Comparison of ENCODE assay signal across 8 mouse cellular contexts in genomic region chr9:65909837-65910236, GRCm38 (mm10). TPM values are rescaled to one million over a fixed set of nuclear protein-coding genes. Genes with fewer than 3 reads are reported as not detected.
DNase-seq lines count a peak whose midpoint lies in the region; ATAC-seq and TF ChIP-seq lines count a peak whose summit lies in the region.

No protein-coding gene starts in this region.

- H3K4me2 ChIP-seq in heart, embryonic 14.5 days (ENCODE audit: low read length): peak overlapping the region; percentile 91
- H3K4me2 ChIP-seq in forebrain, postnatal 0 days (ENCODE audit: low read depth): peak overlapping the region; percentile 82
- H3K4me2 ChIP-seq in liver, postnatal 0 days (ENCODE audit: low read depth, low read length): peak overlapping the region; percentile 97

- no peak for TF ChIP-seq CTCF in forebrain, postnatal 0 days (IDR thresholded peaks at IDR 0.05; ENCODE audit: low read depth)
- no peak for TF ChIP-seq CTCF in liver, postnatal 0 days (IDR thresholded peaks at IDR 0.05; ENCODE audit: low read depth)

- intact Hi-C loops in left cerebral cortex, postnatal 14 days (cut with DNase I): loop anchor here (2.0 kb wide), 1 partner anchor 95 kb away; no protein-coding TSS in a partner anchor

- no peak for ATAC-seq in heart, embryonic 14.5 days (ENCODE audit: insufficient number of reproducible peaks, insufficient read depth, low FRiP score, low read depth)
- ATAC-seq in forebrain, postnatal 0 days: no peak
- ATAC-seq in liver, postnatal 0 days: no peak

- H3K4me3 ChIP-seq in heart, embryonic 14.5 days (ENCODE audit: control insufficient read depth in 1 of 2, insufficient read depth in 1 of 2, low read depth in 1 of 2, low read length in 2 of 2): peak overlapping the region; percentile 76 to 89
- H3K4me3 ChIP-seq in ES-E14 (ENCODE audit: insufficient read depth in 1 of 2, low read depth in 1 of 2, low read length in 2 of 2, poor library complexity in 1 of 2, severe bottlenecking in 1 of 2): peak overlapping the region; percentile 61 to 91
- H3K4me3 ChIP-seq in forebrain, postnatal 0 days (ENCODE audit: low read depth, low read length): peak overlapping the region; percentile 83
- peak overlapping the region; percentile 78 for H3K4me3 ChIP-seq in liver, postnatal 0 days (ENCODE audit: low read depth, low read length)

- no peak for DNase-seq in heart, adult 9 months (ENCODE audit: low spot score in 2 of 2)
- DNase-seq in ES-E14 (ENCODE audit: low read depth, low spot score): no peak
- no peak for DNase-seq in forebrain, postnatal 0 days
- no peak for DNase-seq in liver, postnatal 0 days
- DNase-seq in layer of hippocampus, adult 8-10 months (ENCODE audit: low spot score in 2 of 2): no peak
- no peak for DNase-seq in left cerebral cortex, postnatal 14 days (ENCODE audit: low spot score in 2 of 2)
- DNase-seq in cerebellum, adult 18-20 months: no peak

- 7% methylated on average over 4 of the region's 4 CpGs for WGBS in heart, embryonic 14.5 days
- 5% methylated on average over 4 of the region's 4 CpGs for WGBS in forebrain, postnatal 0 days
- 4% methylated on average over 4 of the region's 4 CpGs for WGBS in liver, postnatal 0 days (ENCODE audit: insufficient replicate concordance)

- TF ChIP-seq EP300 in liver, postnatal 0 days (IDR thresholded peaks at IDR 0.05; ENCODE audit: low read depth): no peak

- peaks cover 0 to 16% of the 10 kb centered on the region in 2 experiments; a peak in 1 of 4 replicates for H3K4me1 ChIP-seq in heart, embryonic 14.5 days (ENCODE audit: control insufficient read depth in 2 of 2, insufficient read depth in 2 of 2, low read length in 2 of 2)
- no peaks in the 10 kb centered on the region for H3K4me1 ChIP-seq in ES-E14 (ENCODE audit: control insufficient read depth in 2 of 2, insufficient read depth in 2 of 2, low read length in 2 of 2, poor library complexity in 1 of 2)
- no peaks in the 10 kb centered on the region; the same call in 1 of the 2 replicates for H3K4me1 ChIP-seq in forebrain, postnatal 0 days (ENCODE audit: insufficient read depth)
- H3K4me1 ChIP-seq in liver, postnatal 0 days (ENCODE audit: insufficient read depth): peaks cover 12% of the 10 kb centered on the region

- H3K9ac ChIP-seq in heart, embryonic 14.5 days (ENCODE audit: low read length): peak overlapping the region; percentile 84
- H3K9ac ChIP-seq in ES-E14 (ENCODE audit: insufficient read depth, low read depth, low read length, poor library complexity, severe bottlenecking): peak overlapping the region; percentile 88
- H3K9ac ChIP-seq in forebrain, postnatal 0 days: peak overlapping the region; percentile 77
- H3K9ac ChIP-seq in liver, postnatal 0 days (replicated peaks): peak overlapping the region; percentile 74

- H3K9me3 ChIP-seq in heart, embryonic 14.5 days (ENCODE audit: control insufficient read depth, low read length): no peaks in the 10 kb centered on the region
- H3K9me3 ChIP-seq in ES-E14 (ENCODE audit: control insufficient read depth, insufficient read depth, low read depth, low read length): no peaks in the 10 kb centered on the region
- no peaks in the 10 kb centered on the region for H3K9me3 ChIP-seq in forebrain, postnatal 0 days (ENCODE audit: low read length)
- H3K9me3 ChIP-seq in liver, postnatal 0 days (ENCODE audit: low read length): no peaks in the 10 kb centered on the region

- H3K36me3 ChIP-seq in heart, embryonic 14.5 days (ENCODE audit: control insufficient read depth, insufficient read depth, low read length): peaks cover 7% of the 10 kb centered on the region; the same call in 1 of the 2 replicates
- H3K36me3 ChIP-seq in ES-E14 (ENCODE audit: control insufficient read depth, insufficient read depth, low read length, poor library complexity, severe bottlenecking): no peaks in the 10 kb centered on the region
- no peaks in the 10 kb centered on the region for H3K36me3 ChIP-seq in forebrain, postnatal 0 days (ENCODE audit: insufficient read depth)
- peaks cover 5% of the 10 kb centered on the region; the same call in 1 of the 2 replicates for H3K36me3 ChIP-seq in liver, postnatal 0 days (replicated peaks; ENCODE audit: insufficient read depth, low read length)

- peak overlapping the region; percentile 75 to 89; a peak in 3 of 4 replicates for H3K27ac ChIP-seq in heart, embryonic 14.5 days (replicated peaks in 1 of 2; ENCODE audit: control insufficient read depth in 1 of 2, insufficient read depth in 1 of 2, low read depth in 2 of 2, low read length in 2 of 2)
- peak overlapping the region; percentile 64 for H3K27ac ChIP-seq in ES-E14 (ENCODE audit: insufficient read depth, low read depth, low read length, poor library complexity, severe bottlenecking)
- peak overlapping the region; percentile 84; the same call in 1 of the 2 replicates for H3K27ac ChIP-seq in forebrain, postnatal 0 days (ENCODE audit: low read depth, low read length)
- peak overlapping the region; percentile 76 for H3K27ac ChIP-seq in liver, postnatal 0 days (ENCODE audit: low read depth)

- no peaks in the 10 kb centered on the region for H3K27me3 ChIP-seq in heart, embryonic 14.5 days (ENCODE audit: control insufficient read depth, insufficient read depth, low read length)
- no peaks in the 10 kb centered on the region for H3K27me3 ChIP-seq in forebrain, postnatal 0 days (ENCODE audit: insufficient read depth, low read length)
- no peaks in the 10 kb centered on the region for H3K27me3 ChIP-seq in liver, postnatal 0 days (ENCODE audit: insufficient read depth, low read length)

- in situ Hi-C loops in ES-E14 (cut with MboI; ENCODE audit: low sequenced_read_pairs in 2 of 2, unreplicated experiment in 2 of 2): no loop called here

TF ChIP-seq in ES-E14, 5 proteins besides CTCF, POLR2A, EP300 and RAD21:
- TF ChIP-seq ZC3H11A (IDR thresholded peaks at IDR 0.05; ENCODE audit: borderline replicate concordance, low read depth, low read length): no peak
- TF ChIP-seq MAFK (IDR thresholded peaks at IDR 0.05; ENCODE audit: insufficient read depth, low read depth, low read length): no peak
- TF ChIP-seq HCFC1 (IDR thresholded peaks at IDR 0.05; ENCODE audit: borderline replicate concordance, insufficient read depth, low read length): no peak
- TF ChIP-seq ZNF384 (IDR thresholded peaks at IDR 0.05; ENCODE audit: low read depth, low read length): no peak
- no peak for TF ChIP-seq CHD2 (IDR thresholded peaks at IDR 0.05; ENCODE audit: low read depth, low read length)

RNA-seq across cellular contexts. Expression of gene Csnk1g1, which starts 1.1 kb away (rescaled TPM):
- 14.8 and 14.9 TPM in 2 replicates for polyA plus RNA-seq in heart, embryonic 14.5 days (2014; fragmentation: Nextera tagmentation; extraction: Ambion mirVana)
- 23.5 and 25.4 TPM in 2 replicates for total RNA-seq in ES-E14 (2012; rRNA removed)
- 25.5 and 26.5 TPM in 2 replicates for total RNA-seq in forebrain, postnatal 0 days (2014; rRNA removed)
- 8.0 and 14.5 TPM in 2 replicates for polyA plus RNA-seq in forebrain, postnatal 0 days (2015; fragmentation: Nextera tagmentation; extraction: Ambion mirVana)
- polyA plus RNA-seq in liver, postnatal 0 days (2015; fragmentation: Nextera tagmentation; extraction: Ambion mirVana): 1.9 and 2.0 TPM in 2 replicates
- total RNA-seq in layer of hippocampus, adult 8-10 months (2022): 10 to 100 TPM; 39.9 to 54.2 (median 46.0) TPM
- 10 to 100 TPM; 41.4 to 47.4 TPM for total RNA-seq in left cerebral cortex, postnatal 14 days (2021)

RNA-seq across cellular contexts. Expression of gene Trip4, which starts 1.2 kb away (rescaled TPM):
- polyA plus RNA-seq in heart, embryonic 14.5 days (2014; fragmentation: Nextera tagmentation; extraction: Ambion mirVana): 25.5 and 25.6 TPM in 2 replicates
- 13.5 and 18.6 TPM in 2 replicates for total RNA-seq in ES-E14 (2012; rRNA removed)
- 29.4 and 41.9 TPM in 2 replicates for total RNA-seq in forebrain, postnatal 0 days (2014; rRNA removed)
- polyA plus RNA-seq in forebrain, postnatal 0 days (2015; fragmentation: Nextera tagmentation; extraction: Ambion mirVana): 15.3 and 22.6 TPM in 2 replicates
- 6.8 and 8.7 TPM in 2 replicates for polyA plus RNA-seq in liver, postnatal 0 days (2015; fragmentation: Nextera tagmentation; extraction: Ambion mirVana)
- 10 to 100 TPM; 35.8 to 46.8 (median 39.0) TPM for total RNA-seq in layer of hippocampus, adult 8-10 months (2022)
- total RNA-seq in left cerebral cortex, postnatal 14 days (2021): 10 to 100 TPM; 33.4 to 35.6 TPM

RNA-seq across cellular contexts. Expression of gene Pclaf, which starts 19.8 kb away (rescaled TPM):
- polyA plus RNA-seq in heart, embryonic 14.5 days (2014; fragmentation: Nextera tagmentation; extraction: Ambion mirVana): 86.3 and 86.8 TPM in 2 replicates
- total RNA-seq in ES-E14 (2012; rRNA removed): 33.7 and 36.7 TPM in 2 replicates
- 10.1 and 12.8 TPM in 2 replicates for total RNA-seq in forebrain, postnatal 0 days (2014; rRNA removed)
- 14.5 and 17.2 TPM in 2 replicates for polyA plus RNA-seq in forebrain, postnatal 0 days (2015; fragmentation: Nextera tagmentation; extraction: Ambion mirVana)
- polyA plus RNA-seq in liver, postnatal 0 days (2015; fragmentation: Nextera tagmentation; extraction: Ambion mirVana): 55.8 and 61.7 TPM in 2 replicates
- total RNA-seq in layer of hippocampus, adult 8-10 months (2022): under 1 TPM in 2 of 4 experiments, not detected in 2; 0.19 to 0.40 TPM
- 1 to 10 TPM in 1 of 2 experiments, under 1 TPM in 1; 0.66 to 1.2 TPM for total RNA-seq in left cerebral cortex, postnatal 14 days (2021)
